Mouse (Mus musculus) NIH3T3 (cell line): ENCODE measurements at regions not wholly inside any gene's neighbourhood (a gene's known extent, or its start where the extent isn't known, plus 50 kb on each side); places are given as distances from the start of the nearest gene placed in this dataset.
A peak's percentile ranks its signal among the peaks of the same experiment; 100 is the strongest.

ENCODE experiments used
- DNase-seq: peaks from one replicate; pipeline ENCODE4 v3.0.0-alpha.2; 2012; ENCODE audit warnings: low read depth

DNA sequence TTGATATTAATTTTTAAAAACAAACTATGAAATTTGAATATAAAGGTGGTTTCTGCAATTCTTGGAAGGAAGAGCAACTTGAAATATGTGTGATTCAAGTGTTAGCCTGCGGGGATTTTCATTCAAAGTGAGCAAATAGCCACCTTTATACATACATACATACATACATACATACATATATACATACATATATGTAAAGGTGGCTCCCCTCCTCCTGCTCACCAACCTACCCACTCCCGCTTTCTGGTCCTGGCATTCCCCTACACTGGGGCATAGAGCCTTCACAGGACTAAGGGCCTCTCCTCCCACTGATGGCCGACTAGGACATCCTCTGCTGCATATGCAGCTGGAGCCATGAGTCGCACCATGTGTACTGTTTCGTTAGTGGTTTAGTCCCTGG lies 221.3 kb upstream of the Pde3a start:
- DNase-seq = no peak

DNA sequence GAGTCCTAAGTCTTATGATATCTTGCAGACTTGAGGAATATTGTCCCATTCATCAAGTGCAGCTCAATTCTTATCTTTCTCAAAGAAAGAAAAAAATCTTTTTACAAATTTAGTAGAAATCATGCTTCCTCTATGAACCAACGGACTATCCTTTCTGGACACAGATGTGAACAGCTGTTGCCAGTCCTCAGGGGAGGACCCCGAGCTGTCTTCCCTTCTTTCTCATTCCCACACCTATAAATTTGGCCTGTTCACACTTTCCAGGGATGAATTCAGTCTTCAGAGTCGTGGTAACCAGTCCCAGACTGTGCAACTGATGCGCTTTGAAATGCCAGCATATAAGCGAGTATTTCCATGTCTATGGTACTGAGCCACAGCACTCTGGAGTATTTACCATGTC lies 214.2 kb upstream of the Pde3a start:
- DNase-seq = no peak

- peak; percentile 12 for DNase-seq
Measured at GRCm38 (mm10) chr6:141041358-141041757, 207.7 kb upstream of the Pde3a start.

DNA sequence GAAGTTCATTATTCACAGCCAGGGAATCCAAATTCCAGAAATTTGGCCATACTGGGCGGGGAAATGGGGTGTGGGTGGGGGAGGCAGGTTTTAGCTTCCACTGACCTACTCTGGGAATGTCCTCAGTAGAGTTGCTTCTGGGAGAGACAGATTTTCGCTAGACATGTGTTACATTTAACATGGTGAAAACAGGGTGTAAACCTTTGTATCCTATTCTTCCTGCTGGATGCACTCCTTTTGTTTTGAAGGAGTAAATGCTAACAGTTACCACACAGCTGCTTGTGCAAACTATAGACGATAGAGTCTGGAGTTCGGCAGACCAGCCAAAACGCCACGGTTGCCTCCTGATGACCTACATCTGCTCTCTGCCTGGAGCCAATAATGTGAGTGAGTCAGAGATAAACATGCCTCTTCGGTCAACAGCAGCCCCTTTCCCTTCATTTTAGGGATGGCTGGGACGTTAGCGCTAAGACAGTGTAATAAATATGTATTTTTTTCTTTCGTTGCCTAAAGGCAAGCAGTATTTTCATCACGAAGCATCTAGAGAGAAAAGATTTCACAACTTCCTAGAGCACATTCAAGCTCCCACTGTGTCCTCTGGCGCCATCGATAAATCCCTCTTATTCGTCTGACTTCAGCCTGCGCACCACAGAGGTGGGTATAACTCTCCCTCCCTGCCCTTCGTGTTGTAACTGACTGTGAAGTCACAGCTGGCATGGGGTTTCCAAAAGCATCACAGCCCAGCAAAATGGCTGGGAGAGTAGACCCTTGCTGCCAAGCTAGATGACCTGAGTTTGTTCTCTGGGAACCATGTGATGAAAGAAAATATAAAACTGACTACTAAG lies 207.1 kb upstream of the Pde3a start:
- DNase-seq = peak; percentile 71

DNA sequence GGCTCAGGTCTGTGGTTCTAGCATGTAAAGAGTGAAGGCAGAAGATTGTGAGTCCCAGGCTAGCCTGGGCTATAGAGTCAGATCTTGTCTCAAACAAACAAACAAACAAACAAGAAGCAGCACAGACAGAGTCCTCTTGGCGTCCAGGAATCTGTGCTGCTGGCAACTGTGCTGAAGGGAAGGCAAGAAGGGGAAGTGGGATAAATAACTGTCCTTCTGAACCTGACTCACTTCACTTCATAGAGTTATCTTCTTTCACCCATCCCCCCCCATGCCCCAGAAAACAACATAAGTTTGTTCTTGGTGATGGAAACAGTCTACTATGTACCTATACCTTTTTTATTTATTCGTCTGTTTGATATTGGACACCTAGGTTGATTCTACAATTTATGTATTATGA lies 200.8 kb upstream of the Pde3a start:
- DNase-seq = no peak

GRCm38 (mm10) chr6:141050038-141050684 lies 198.9 kb upstream of the Pde3a start:
- DNase-seq = no peak

DNA sequence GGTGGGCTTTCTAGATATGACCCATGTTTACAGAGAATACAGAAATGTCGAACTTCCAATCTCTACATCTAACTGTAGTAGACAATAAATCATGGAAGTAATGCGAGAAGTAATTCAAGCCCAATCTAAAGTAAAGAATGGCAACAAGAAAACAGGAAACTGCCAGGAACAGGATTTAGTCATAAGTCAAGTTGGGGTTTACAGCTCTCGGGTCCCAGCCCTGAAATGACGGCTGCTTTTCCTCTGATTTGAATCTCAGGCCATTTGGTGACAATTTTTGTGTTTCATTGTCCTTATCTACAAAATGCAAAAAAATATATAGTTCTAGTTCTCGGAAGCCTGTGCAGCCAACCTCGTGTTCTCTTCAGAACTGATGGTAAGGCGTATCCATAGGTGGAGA lies 195.0 kb upstream of the Pde3a start:
- no peak for DNase-seq

GRCm38 (mm10) chr6:141059250-141059916 lies 189.7 kb upstream of the Pde3a start:
- DNase-seq = no peak

- DNase-seq = no peak
Measured at GRCm38 (mm10) chr6:141065724-141066123, 183.3 kb upstream of the Pde3a start.

DNA sequence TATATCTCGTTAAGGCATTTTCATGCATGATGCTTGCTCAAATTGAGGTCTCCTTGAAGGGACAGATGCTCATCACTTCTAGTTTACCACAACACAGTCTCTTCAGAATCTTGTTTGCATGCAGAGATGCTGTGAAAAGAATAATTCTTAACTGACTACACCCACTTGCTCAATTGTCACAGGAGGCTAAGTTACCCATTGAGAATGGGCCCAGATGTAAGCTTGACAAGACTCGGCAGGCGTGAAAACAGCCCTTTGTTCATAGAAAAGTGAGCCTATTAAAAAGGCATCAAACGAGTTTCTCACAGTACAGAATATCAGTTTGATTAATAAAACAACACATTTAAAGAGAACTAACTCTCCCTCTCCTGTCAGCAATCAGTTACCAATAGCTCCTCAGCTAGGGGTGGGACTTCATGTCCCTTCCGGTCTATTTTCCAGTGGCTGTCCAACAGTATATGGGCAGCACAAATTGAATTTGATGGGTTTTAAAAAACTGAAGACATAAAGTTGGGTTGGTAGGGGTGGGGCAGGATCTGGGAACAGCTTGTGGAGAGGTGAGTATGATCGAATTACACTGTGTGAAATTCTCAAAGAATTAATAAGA lies 180.1 kb upstream of the Pde3a start:
- DNase-seq = no peak

GRCm38 (mm10) chr6:141069896-141070295 lies 179.2 kb upstream of the Pde3a start:
- no peak for DNase-seq

DNA sequence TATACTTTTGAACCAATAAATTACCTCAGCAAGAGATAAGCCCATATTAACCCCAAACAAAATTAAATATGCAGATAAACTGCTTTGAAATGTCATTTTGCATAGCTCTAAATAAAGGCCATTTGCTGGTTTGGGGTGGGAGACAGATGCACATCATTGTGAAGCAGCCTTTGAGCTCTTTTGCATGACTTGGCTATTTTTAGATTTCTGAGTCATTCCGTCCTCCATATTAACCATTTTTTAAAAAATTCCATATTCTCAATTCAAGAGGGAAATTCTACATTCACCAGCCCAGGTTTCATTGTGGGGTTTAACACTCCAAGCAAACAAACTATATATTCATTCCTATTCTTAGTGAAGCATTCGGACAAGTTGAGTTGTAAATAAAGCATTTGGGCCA lies 177.6 kb upstream of the Pde3a start:
- peak; percentile 58 for DNase-seq

GRCm38 (mm10) chr6:141091076-141091780 lies 157.8 kb upstream of the Pde3a start:
- peak; percentile 84 for DNase-seq

DNA sequence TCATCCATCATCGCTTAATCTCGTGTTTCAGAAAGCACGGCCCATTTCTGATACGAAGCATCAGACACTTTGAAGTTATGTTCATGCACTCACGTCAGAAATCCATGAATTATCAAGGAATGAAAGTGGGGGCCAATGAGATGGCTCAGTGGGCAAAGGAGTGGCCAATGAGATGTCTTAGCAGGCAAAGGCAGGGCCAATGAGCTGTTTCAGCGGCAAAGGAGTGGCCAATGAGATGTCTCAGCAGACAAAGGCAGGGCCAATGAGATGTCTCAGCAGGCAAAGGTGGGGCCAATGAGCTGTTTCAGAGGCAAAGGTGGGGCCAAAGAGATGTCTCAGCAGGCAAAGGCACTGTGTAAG lies 157.3 kb upstream of the Pde3a start:
- DNase-seq = no peak

- no peak for DNase-seq
Measured at GRCm38 (mm10) chr6:141097338-141098122, 151.5 kb upstream of the Pde3a start.

DNA sequence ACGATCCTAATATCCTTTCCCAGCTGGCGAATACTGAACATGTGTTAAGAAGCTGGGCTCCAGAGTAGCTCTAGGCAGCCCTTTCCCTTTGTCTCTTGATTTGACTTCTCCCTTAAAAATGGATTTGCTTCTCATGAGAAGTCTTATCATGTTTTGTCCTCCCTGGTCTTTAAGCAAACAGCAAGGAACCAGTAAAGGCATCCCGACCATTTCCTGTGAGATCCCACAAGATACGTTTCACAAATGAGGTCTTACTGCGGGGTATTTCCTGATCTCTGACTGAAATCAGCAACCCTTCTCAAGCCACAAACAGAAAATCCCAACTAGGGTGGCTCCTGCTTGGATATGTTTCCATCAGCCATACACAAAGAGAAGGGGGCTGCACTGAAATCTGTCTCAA lies 130.8 kb upstream of the Pde3a start:
- DNase-seq = no peak

DNA sequence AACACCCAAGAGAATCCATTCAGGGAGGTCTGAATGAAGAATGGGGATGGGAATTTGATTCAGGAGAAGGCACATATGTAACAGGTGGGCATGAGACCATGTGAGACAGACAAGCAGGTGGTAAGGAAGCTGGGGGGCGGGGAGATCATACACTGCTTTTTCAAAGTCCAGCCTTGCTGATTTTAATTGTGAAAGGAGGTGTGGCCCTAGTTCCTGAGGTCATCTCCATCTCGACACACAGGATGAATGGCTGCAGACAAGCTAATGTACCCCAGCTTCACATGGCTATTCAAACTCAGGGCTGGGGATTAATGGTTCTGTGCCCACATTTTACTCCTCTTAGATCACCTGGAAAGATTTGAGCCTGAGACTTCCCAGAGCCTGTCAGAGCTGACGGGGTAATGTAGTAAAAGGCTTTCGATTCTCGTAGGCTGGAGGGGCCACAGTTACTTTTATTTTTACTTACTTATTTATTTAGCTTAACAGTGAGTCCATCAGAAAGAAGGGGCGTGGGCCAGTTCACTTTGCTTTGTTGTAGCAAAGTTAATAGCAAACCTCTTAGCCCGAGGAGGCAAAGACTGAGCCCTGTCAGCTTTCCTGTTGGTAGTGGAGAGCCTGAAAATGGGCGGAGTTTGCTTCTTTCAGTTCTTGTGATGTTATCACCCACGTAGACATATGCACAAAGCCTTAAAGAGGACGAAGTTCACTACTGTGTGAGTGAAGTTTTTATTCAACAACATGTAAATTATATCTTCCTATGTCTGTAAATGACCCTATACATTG lies 122.3 kb upstream of the Pde3a start:
- DNase-seq = no peak

DNA sequence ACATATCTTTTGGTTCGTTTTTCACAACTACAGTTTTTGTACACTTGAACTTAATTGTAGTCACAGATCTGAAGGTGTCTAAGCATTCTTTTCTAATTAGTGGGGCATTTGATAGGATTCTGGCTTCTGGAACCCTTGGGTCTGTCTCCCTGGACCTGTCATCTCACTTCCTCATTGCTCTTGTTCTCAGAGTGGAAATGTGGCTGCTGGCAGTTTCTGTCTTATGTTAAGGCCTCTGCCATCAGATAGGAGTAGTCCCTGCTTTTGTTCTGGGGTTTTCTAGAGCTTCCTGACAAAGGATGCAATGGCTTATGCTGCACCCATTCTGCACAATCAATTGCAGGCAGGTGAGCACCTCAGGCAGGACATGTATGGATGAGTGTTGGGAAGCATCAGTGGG lies 119.5 kb upstream of the Pde3a start:
- no peak for DNase-seq

GRCm38 (mm10) chr6:141134176-141134575 lies 114.9 kb upstream of the Pde3a start:
- peak; percentile 54 for DNase-seq

GRCm38 (mm10) chr6:141136664-141137375 lies 112.2 kb upstream of the Pde3a start:
- no peak for DNase-seq
